Mouse (Mus musculus): ENCODE measurements at regions not wholly inside any gene's neighbourhood (a gene's known extent, or its start where the extent isn't known, plus 50 kb on each side); places are given as distances from the start of the nearest gene placed in this dataset.

DNA sequence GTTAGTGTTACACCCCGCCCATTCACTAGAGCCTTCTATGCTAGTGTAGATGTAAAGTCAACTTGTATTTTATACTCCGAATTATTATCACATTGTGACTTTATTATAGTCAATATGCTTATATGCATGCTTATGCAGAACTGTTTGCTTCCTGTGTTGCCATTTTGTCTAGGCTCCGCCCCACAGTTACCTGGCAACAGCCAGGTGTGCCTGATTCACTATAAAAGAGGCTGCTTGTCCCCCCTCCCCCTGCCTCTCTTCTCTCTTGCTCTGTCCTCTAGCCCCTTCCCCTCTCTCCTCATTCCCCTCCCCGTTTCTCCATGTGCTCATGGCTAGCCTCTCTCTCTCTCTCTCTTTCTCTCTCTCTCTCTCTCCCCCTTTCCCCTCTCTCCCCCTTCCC lies 185.9 kb upstream of the Ccdc122 start:
- H3K9ac ChIP-seq (ENCODE audit: low read length), result no peak overlapping the region
- 91% methylated on average over 4 of the region's 4 CpGs for WGBS

DNA sequence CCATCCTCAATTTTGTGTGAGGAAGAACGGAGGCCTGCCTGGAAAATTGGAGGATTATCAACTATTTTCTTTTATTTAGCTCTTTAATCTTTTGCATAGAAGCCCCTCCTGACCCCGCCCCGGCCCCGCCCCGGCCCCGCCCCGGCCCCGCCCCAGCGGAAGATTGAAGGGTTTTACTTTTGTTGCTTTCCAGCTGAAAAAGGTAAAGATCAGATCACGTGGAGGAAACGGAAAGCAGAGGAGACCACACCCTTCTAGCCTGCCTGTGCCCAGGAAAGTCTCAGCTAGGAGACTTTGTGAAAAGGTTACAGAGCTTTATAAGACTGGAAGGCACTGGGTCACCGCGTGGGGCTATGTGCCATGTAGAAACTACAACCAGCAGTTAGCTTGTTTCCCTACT lies 186.5 kb upstream of the Ccdc122 start:
- ATAC-seq (ENCODE audit: insufficient read depth, low FRiP score, low TSS enrichment), result no peak
- Histone ChIP-seq H3K27ac (ENCODE audit: low read depth, low read length) (no peak overlapping the region), H3K4me1 (ENCODE audit: control insufficient read depth, insufficient read depth, low read length) (no peaks in the 10 kb centered on the region), H3K4me2 (ENCODE audit: low read depth) (no peak overlapping the region), H3K4me3 (ENCODE audit: low read depth, low read length) (no peak overlapping the region), H3K9me3 (ENCODE audit: control insufficient read depth, low read length) (no peaks in the 10 kb centered on the region), H3K27me3 (ENCODE audit: control insufficient read depth, insufficient read depth, low read length) (no peaks in the 10 kb centered on the region), H3K9ac (ENCODE audit: low read length) (no peak overlapping the region), H3K36me3 (ENCODE audit: control insufficient read depth, insufficient read depth, low read length) (no peaks in the 10 kb centered on the region)
- WGBS, result 35% methylated on average over 13 of the region's 13 CpGs
- DNase-seq (ENCODE audit: low spot score), result no peak

More for the DNA sequence above, 185.9 kb upstream of the Ccdc122 start:
- DNase-seq (ENCODE audit: low spot score), result no peak
- H3K4me3 ChIP-seq (ENCODE audit: low read depth, low read length), result no peak overlapping the region
- H3K27ac ChIP-seq (ENCODE audit: low read depth, low read length), result no peak overlapping the region
- no peaks in the 10 kb centered on the region for H3K27me3 ChIP-seq (ENCODE audit: control insufficient read depth, insufficient read depth, low read length)
- H3K4me1 ChIP-seq (ENCODE audit: control insufficient read depth, insufficient read depth, low read length), result no peaks in the 10 kb centered on the region
- no peak overlapping the region for H3K4me2 ChIP-seq (ENCODE audit: low read depth)
- H3K36me3 ChIP-seq (ENCODE audit: control insufficient read depth, insufficient read depth, low read length), result no peaks in the 10 kb centered on the region
- H3K9me3 ChIP-seq (ENCODE audit: control insufficient read depth, low read length), result no peaks in the 10 kb centered on the region
- ATAC-seq (ENCODE audit: insufficient read depth, low FRiP score, low TSS enrichment), result no peak

DNA sequence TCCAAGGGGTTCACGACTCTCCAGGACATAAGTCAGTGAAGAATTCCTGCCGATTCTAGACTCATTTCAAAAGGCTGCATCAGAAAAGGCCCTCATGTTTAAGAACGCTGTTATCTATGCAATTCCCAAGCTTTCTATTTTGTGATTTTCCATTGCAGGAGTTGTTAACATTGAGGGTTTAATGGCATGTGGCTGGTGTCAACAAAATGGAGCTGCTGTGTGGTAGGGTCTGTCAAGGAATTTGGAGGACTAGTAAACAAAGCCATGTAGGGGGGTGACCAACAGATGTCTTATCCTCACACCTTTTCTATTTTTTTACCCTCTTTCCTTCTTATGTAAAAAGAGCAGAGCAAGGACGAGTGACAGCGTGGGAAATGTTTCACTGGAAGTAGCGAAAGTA lies 186.9 kb upstream of the Ccdc122 start:
- no peaks in the 10 kb centered on the region for H3K27me3 ChIP-seq (ENCODE audit: control insufficient read depth, insufficient read depth, low read length)
- no peak overlapping the region for H3K9ac ChIP-seq (ENCODE audit: low read length)
- DNase-seq (ENCODE audit: low spot score) (no peak), ATAC-seq (ENCODE audit: insufficient read depth, low FRiP score, low TSS enrichment) (no peak)
- H3K27ac ChIP-seq (ENCODE audit: low read depth, low read length), result no peak overlapping the region
- H3K9me3 ChIP-seq (ENCODE audit: control insufficient read depth, low read length), result no peaks in the 10 kb centered on the region
- no peak overlapping the region for H3K4me2 ChIP-seq (ENCODE audit: low read depth)
- WGBS, result 67% methylated on average over 6 of the region's 6 CpGs
- no peaks in the 10 kb centered on the region for H3K36me3 ChIP-seq (ENCODE audit: control insufficient read depth, insufficient read depth, low read length)
- H3K4me1 ChIP-seq (ENCODE audit: control insufficient read depth, insufficient read depth, low read length), result no peaks in the 10 kb centered on the region
- no peak overlapping the region for H3K4me3 ChIP-seq (ENCODE audit: low read depth, low read length)

GRCm38 (mm10) chr14:76849071-76849470 lies 187.5 kb upstream of the Ccdc122 start:
- Histone ChIP-seq H3K4me1 (ENCODE audit: control insufficient read depth, insufficient read depth, low read length) (no peaks in the 10 kb centered on the region), H3K4me2 (ENCODE audit: low read depth) (no peak overlapping the region), H3K9me3 (ENCODE audit: control insufficient read depth, low read length) (no peaks in the 10 kb centered on the region), H3K4me3 (ENCODE audit: low read depth, low read length) (no peak overlapping the region), H3K27ac (ENCODE audit: low read depth, low read length) (no peak overlapping the region), H3K36me3 (ENCODE audit: control insufficient read depth, insufficient read depth, low read length) (no peaks in the 10 kb centered on the region), H3K27me3 (ENCODE audit: control insufficient read depth, insufficient read depth, low read length) (no peaks in the 10 kb centered on the region), H3K9ac (ENCODE audit: low read length) (no peak overlapping the region)
- 71% methylated on average over 3 of the region's 3 CpGs for WGBS
- no peak for DNase-seq (ENCODE audit: low spot score)
- no peak for ATAC-seq (ENCODE audit: insufficient read depth, low FRiP score, low TSS enrichment)

DNA sequence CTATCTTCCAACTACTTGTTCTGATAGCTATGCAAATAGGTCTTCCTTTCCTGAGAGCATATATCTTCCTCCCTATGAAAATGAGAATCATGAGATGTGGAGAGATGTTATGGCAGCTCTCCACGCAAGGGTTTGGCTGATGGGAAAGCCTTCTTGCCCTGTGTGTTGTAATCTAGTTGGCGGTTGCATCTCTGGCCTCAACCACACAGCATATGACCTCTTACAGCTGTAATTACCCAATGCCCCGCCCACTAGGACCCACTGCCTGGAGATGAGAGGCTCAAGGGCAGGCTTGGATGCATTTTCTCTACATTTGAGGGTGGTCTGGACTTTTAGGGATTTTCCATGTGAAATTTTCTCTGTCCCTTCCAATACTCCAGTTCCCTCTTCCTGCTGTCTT lies 190.9 kb upstream of the Ccdc122 start:
- no peak overlapping the region for H3K27ac ChIP-seq (ENCODE audit: low read depth, low read length)
- 58% methylated on average over 3 of the region's 3 CpGs for WGBS
- H3K4me1 ChIP-seq (ENCODE audit: control insufficient read depth, insufficient read depth, low read length), result no peaks in the 10 kb centered on the region
- no peaks in the 10 kb centered on the region for H3K9me3 ChIP-seq (ENCODE audit: control insufficient read depth, low read length)
- H3K4me3 ChIP-seq (ENCODE audit: low read depth, low read length), result no peak overlapping the region
- DNase-seq (ENCODE audit: low spot score) (no peak), ATAC-seq (ENCODE audit: insufficient read depth, low FRiP score, low TSS enrichment) (no peak)
- no peak overlapping the region for H3K4me2 ChIP-seq (ENCODE audit: low read depth)
- no peak overlapping the region for H3K9ac ChIP-seq (ENCODE audit: low read length)
- H3K36me3 ChIP-seq (ENCODE audit: control insufficient read depth, insufficient read depth, low read length), result no peaks in the 10 kb centered on the region
- no peaks in the 10 kb centered on the region for H3K27me3 ChIP-seq (ENCODE audit: control insufficient read depth, insufficient read depth, low read length)

DNA sequence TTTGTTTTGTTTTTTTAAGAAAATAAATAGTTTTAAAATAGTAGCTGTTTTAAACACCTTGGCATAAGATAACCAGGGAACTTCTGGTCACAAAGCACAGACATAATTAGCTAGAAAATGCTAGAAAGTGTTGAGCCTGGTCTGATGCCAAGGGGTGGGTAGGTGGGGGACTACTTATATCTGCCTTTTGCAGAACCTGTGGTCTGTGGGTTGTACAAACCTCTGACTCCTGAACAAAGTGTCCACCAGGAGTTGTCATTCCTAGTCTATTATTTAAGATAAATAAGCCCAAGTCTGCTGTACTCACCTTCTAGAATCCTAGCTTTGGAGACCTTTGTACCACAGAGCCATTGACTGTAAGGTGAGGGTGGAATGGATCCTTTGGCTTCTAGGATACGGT lies 191.9 kb upstream of the Ccdc122 start:
- Histone ChIP-seq H3K4me1 (ENCODE audit: control insufficient read depth, insufficient read depth, low read length) (no peaks in the 10 kb centered on the region), H3K4me3 (ENCODE audit: low read depth, low read length) (no peak overlapping the region), H3K27me3 (ENCODE audit: control insufficient read depth, insufficient read depth, low read length) (no peaks in the 10 kb centered on the region), H3K9ac (ENCODE audit: low read length) (no peak overlapping the region), H3K4me2 (ENCODE audit: low read depth) (no peak overlapping the region), H3K9me3 (ENCODE audit: control insufficient read depth, low read length) (no peaks in the 10 kb centered on the region), H3K36me3 (ENCODE audit: control insufficient read depth, insufficient read depth, low read length) (no peaks in the 10 kb centered on the region), H3K27ac (ENCODE audit: low read depth, low read length) (no peak overlapping the region)
- 96% methylated on average over 1 of the region's 1 CpGs for WGBS
- no peak for DNase-seq (ENCODE audit: low spot score)
- ATAC-seq (ENCODE audit: insufficient read depth, low FRiP score, low TSS enrichment), result no peak

DNA sequence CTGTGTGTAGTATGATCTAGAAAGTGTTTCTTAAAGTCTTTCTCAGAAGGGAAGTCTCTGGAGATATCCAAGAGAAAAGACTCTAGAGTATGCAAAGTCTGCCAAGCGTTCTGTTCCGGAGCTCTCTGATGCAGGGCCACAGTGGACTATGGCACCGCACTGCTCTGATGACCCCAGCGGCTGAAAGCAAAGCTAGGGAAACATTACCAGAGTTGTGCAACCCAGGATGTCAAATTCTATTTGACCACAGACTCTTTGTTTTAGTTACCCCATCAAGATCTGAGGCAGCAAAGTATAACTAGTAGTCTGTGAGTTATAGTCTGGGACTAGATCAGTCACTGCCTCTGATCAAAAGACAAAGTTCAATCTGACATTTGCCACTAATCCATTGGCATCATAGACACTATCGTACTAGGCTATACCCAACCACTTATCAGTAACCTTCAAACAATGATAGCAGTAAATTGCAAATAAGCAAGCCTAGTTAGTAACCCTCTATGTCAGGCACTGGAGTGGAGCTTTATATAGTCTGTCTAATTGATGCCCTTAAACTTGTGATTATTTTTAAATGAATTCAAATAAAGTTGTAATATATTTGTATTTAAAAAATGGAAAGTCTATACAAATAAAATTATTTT lies 198.9 kb upstream of the Ccdc122 start:
- WGBS, result 90% methylated on average over 5 of the region's 5 CpGs
- no peak overlapping the region for H3K4me2 ChIP-seq (ENCODE audit: low read depth)
- ATAC-seq (ENCODE audit: insufficient read depth, low FRiP score, low TSS enrichment) (no peak), DNase-seq (ENCODE audit: low spot score) (no peak)
- H3K4me1 ChIP-seq (ENCODE audit: control insufficient read depth, insufficient read depth, low read length), result no peaks in the 10 kb centered on the region
- no peaks in the 10 kb centered on the region for H3K27me3 ChIP-seq (ENCODE audit: control insufficient read depth, insufficient read depth, low read length)
- no peaks in the 10 kb centered on the region for H3K36me3 ChIP-seq (ENCODE audit: control insufficient read depth, insufficient read depth, low read length)
- no peak overlapping the region for H3K4me3 ChIP-seq (ENCODE audit: low read depth, low read length)
- no peaks in the 10 kb centered on the region for H3K9me3 ChIP-seq (ENCODE audit: control insufficient read depth, low read length)
- no peak overlapping the region for H3K9ac ChIP-seq (ENCODE audit: low read length)
- H3K27ac ChIP-seq (ENCODE audit: low read depth, low read length), result no peak overlapping the region

DNA sequence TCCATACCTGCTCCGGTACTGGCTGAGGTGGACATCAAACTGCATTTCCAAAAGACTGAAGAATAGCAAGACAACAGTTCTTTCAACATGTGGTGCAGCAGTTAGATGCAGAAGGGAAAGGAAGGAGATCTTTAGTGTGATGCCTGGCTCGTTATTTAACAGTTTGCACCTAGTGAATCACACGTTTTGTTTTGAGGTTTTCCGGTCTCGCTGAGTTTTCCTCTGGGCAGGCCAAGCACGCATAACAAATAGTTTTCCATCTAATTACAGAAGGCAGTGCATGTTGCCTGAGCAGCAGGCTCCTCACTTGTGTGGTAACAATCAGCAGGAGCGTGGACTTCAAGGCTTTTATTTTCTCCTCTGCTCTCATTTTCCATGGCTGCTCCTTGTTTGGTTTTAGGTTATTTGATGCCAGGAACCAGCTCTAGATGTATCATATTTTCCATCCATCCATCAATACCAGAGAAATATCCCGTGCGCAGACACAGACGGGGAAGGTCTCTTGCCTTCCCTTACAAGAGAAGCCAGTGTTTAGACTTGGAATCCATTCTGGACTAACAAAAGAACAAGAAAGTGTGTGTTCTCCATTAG lies 199.6 kb upstream of the Ccdc122 start:
- Histone ChIP-seq H3K27ac (ENCODE audit: low read depth, low read length) (no peak overlapping the region), H3K4me2 (ENCODE audit: low read depth) (no peak overlapping the region), H3K4me3 (ENCODE audit: low read depth, low read length) (no peak overlapping the region), H3K4me1 (ENCODE audit: control insufficient read depth, insufficient read depth, low read length) (no peaks in the 10 kb centered on the region), H3K27me3 (ENCODE audit: control insufficient read depth, insufficient read depth, low read length) (no peaks in the 10 kb centered on the region), H3K36me3 (ENCODE audit: control insufficient read depth, insufficient read depth, low read length) (no peaks in the 10 kb centered on the region), H3K9me3 (ENCODE audit: control insufficient read depth, low read length) (no peaks in the 10 kb centered on the region), H3K9ac (ENCODE audit: low read length) (no peak overlapping the region)
- ATAC-seq (ENCODE audit: insufficient read depth, low FRiP score, low TSS enrichment), result no peak
- WGBS, result 69% methylated on average over 10 of the region's 10 CpGs
- no peak for DNase-seq (ENCODE audit: low spot score)

DNA sequence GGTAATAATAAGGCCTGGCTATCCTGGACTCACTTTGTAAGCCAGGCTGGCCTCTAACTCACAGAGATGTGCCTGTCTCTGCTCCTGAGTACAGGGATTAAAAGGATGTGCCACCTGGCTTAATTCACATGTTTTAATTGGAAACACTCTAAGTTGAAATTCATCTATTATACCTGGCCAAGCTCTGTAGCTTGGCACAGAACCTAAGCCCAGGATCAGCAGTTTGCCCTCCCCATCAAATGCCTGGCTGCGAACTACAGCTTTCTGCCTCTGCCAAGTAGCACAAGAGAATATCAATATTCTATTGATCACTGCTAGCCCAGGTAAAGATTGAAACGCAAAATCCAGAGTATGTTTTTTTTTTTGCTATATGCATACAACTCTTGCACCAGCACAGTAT lies 200.3 kb upstream of the Ccdc122 start:
- 96% methylated on average over 2 of the region's 2 CpGs for WGBS
- ATAC-seq (ENCODE audit: insufficient read depth, low FRiP score, low TSS enrichment) (no peak), DNase-seq (ENCODE audit: low spot score) (no peak)
- Histone ChIP-seq H3K27ac (ENCODE audit: low read depth, low read length) (no peak overlapping the region), H3K36me3 (ENCODE audit: control insufficient read depth, insufficient read depth, low read length) (no peaks in the 10 kb centered on the region), H3K4me1 (ENCODE audit: control insufficient read depth, insufficient read depth, low read length) (no peaks in the 10 kb centered on the region), H3K9me3 (ENCODE audit: control insufficient read depth, low read length) (no peaks in the 10 kb centered on the region), H3K27me3 (ENCODE audit: control insufficient read depth, insufficient read depth, low read length) (no peaks in the 10 kb centered on the region), H3K9ac (ENCODE audit: low read length) (no peak overlapping the region), H3K4me2 (ENCODE audit: low read depth) (no peak overlapping the region), H3K4me3 (ENCODE audit: low read depth, low read length) (no peak overlapping the region)
